Mouse (Mus musculus) adrenal gland, postnatal 25 days (tissue): Measurements from ENCODE around the gene Gsg1. TPM values are rescaled to one million over a fixed set of nuclear protein-coding genes. Genes with fewer than 3 reads are reported as not detected.
A peak's percentile ranks its signal among the peaks of the same experiment; 100 is the strongest.

Source experiments
- DNase-seq: peaks from one replicate; pipeline ENCODE4 v3.0.0; 2021; ENCODE audit warnings: mixed read lengths
- total RNA-seq: library from RNA; stranded (reverse); gene quantifications from 2 replicates; pipeline ENCODE4 v1.2.3, GENCODE M21; 2021

The Gsg1 gene
- total RNA-seq, 1 experiment from 2014 or later = not detected

- DNase-seq = no peak
Measured at GRCm38 (mm10) chr6:135260435-135260834, 6.3 kb upstream of the Gsg1 start.

GRCm38 (mm10) chr6:135252728-135253077, 1.4 kb downstream of the Gsg1 start:
- DNase-seq = peak; percentile 72

GRCm38 (mm10) chr6:135251849-135252727, 2.1 kb downstream of the Gsg1 start:
- DNase-seq = peak; percentile 10

DNA sequence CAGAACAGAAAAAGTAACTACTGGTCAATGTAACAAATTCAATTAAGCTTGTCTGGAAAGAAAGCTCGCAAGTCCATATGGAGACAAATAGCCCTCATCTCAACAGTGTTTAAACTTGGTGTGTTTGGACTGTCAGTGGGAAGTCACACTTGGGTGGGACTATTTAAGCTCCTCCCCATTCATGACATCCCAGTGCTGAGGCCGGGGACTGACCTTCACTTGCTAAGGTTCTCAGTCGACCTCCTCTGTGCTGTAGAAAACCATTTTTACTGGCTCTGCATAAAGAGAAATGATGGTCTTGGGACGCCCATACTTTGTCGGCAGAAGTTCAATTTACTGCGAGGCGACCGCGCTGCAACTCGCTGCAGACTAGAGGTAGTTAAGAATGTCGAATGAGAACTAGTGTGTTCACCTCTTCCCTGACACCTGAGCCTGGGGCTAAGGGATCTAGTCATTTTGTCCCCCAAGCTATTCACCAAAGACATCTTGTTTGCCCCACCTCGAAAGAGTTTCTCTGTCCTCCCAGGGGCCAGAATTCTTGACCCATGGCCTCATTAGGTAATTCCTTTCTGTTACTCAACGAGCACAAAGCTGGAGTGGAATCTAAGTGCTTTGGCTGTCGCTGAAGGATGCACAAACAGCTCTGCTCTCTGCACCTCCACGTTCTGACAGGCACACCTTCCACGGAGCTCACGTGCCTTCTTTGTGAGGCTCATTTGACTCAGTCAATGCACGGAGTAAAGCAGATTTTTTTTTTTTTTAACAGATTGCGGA, 3.0 kb downstream of the Gsg1 start:
- no peak for DNase-seq

GRCm38 (mm10) chr6:135249846-135250531, 4.2 kb downstream of the Gsg1 start:
- DNase-seq = peak; percentile 70

DNA sequence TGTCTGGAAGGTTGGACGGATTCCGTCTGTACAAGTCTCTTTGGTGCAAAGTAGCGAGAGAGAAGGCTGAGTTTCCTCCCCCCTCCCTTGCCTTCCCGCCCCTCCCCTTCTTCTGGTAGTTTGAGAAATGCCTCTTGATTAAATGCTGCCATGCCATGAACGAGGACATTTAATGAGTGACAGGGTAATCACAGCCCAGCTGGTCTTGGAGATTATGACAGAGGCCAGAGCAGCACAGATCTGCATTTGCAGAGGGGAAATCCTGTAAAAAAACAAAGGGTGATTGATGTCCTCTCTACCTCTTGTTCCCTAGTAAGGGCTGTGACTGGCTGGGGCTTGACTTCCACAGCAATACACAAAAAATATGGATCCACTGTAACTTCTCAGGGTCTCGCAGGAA, 6.3 kb downstream of the Gsg1 start:
- no peak for DNase-seq

- DNase-seq = no peak
Measured at GRCm38 (mm10) chr6:135245586-135245985, 8.6 kb downstream of the Gsg1 start.

DNA sequence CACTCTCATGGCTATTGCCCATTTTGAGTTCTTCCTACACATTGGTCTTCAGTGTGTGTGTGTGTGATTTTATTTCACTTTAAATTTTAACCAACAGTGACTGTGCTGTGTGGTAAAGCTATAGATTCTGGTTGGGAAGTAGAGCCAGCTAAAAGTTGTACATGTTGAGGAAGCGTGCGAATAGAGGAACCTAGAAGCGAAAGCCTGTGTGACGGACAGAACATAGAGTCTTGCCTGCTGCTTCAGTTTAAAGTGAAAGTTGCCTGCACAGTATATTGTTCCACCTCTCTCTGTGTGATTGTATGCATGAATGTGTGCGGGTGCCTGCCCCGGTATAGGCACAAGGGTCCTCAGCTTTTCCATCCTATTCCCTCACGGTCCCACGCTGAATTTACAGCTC, 13.8 kb downstream of the Gsg1 start:
- no peak for DNase-seq

DNA sequence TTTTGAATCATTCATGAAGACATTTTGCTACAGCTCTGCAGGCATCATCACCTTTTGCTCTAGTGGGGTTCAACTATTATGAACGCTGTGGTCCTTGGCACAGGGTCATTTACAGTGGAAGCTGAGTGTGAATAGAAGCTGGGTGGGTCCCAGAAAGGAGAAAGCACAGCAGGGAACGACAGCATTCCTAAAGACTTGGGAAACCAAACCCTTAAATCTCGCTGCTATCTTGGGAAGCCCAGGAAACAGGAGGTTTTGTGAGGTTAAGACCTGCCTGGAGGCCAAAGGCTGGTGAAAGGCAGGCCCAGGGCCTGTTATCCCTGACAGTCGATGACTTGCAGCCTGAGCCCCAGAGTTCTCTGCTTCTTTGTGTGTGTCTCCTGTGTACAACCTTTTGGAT, 15.9 kb downstream of the Gsg1 start:
- no peak for DNase-seq

DNA sequence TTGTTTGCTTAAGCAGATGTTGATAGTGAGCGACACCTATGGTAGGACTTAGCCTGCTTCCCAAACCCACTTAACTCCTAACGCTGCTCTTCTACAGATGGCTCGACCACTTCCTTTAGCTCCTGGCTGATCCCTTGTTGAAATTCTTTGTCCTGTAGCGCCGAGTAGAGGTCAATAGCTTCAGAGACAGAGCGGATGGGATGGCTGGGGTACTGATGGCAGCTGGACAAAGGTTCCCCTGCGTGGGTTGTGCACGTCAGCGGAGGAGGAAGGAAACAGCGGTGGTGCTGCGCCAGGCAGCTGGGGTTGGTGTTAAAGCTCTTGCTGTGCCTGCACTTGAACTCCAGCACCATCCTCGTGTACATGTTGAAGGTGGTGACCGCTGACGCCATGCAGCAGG, 16.8 kb downstream of the Gsg1 start:
- DNase-seq = no peak

DNA sequence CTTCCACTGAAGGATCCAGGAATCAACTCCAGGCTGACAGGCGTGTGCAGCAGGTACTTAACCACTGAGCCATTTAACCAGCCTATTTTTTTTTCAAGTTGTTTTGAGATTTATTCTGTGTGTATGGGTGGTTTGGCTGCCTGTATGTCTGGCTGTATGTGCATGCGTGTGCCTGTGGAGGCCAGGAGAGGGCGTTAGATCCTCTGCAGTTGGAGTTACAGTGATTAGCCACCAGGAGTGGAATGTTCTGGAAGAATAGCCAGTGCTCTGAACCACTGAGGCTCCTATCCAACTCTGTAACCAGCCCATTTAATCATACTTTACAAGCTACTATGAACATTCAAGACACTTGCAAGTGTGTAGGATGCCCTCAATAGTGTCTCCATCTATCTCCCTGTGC, 17.6 kb downstream of the Gsg1 start:
- no peak for DNase-seq

DNA sequence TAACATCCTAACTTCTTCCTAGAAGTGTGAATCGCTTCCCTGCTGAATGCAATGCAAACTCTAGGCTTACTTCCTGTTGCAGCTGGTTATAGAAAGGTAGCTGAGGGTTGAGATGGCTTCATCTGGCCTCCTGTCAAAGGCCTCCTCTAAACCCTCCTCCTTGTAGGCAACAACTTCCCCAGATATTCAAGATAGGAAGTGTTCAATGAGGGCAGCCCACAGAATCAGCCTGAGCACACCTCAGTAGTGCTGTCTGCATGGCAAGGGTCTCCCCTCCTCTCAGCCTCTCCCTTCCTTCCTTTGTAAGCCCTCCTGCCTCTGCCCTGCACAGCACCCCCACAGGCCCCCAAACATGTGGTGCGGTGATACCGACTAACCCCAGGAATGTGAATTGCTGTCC, 18.4 kb downstream of the Gsg1 start:
- no peak for DNase-seq

DNA sequence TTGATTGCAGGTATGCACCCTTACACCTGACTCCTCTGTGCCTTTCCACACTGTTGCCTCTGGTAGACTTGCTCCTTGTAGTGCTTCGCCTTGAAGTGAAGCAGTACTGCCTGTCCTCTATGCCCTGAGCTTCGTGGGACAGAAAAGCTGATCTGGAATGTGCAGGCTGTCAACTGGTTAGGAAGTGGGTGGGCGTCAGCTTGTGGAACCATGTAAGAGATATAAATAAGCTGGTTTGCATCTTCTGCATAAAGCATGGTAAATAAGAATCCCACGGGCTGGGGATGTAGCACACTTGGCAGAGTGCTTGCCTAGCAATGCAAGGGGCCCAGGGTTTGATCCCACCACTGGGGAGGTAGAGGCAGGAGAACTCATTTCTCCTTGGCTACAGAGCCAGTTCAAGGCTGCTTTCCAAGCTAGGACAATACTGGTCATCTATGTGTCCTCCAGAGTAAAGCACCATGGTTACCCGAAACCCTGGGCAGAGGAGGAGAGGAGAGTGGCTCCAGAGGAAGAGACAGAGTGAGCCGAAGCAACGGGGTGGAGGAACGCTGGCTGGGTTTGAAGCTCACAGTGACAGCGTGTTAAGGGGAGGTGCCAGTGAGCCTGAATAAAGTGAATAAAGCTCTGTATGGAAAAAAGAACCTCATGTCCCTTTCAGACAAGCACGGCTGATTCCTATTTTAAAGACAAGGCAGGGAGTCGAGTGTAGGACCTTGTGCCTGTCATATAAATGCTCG, 21.5 kb downstream of the Gsg1 start:
- DNase-seq = no peak

DNA sequence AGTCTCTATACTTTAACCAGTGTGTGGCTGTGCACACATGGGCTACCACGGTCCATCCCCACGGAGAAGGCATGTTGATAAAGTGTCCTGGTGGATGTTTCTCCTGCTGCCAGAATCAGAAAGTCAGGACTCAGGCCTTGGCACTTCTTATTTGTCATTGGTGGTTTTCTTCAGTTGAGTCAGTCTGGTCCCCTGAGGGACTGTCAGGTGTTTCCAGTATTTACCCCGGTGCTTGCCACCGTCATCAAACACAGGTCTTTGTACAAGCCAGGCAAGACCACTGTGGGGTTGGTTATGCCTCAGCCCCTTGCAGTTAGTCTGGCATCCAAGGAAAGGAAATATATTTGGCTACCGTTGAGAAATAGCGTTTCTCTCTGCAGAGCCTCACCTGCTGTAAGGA, 23.6 kb downstream of the Gsg1 start:
- DNase-seq = no peak

DNA sequence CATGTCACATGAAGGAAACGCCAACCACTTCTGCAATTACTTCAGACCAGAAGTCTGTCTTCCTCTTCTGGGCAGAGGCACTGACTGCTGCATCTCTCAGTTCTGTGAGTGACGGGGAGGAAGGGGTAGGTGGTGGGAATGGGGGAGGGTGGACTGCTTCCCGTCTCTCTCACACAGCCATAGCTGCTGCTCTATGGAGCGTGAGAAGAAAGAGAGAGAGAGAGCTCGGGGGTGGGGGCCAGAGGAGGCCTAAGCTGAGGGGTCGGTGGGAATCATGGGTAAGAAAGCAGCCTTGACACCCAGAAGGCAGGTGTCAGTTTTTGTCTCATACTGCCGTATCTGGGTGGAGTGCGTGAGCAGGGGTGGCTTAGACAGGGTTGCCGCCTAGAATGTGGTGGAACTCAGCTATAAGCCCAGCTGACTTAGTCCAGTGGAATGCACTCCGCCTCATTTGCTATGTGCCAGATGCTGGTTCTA, 25.6 kb downstream of the Gsg1 start:
- no peak for DNase-seq

GRCm38 (mm10) chr6:135223786-135224416, 30.2 kb downstream of the Gsg1 start:
- no peak for DNase-seq

DNA sequence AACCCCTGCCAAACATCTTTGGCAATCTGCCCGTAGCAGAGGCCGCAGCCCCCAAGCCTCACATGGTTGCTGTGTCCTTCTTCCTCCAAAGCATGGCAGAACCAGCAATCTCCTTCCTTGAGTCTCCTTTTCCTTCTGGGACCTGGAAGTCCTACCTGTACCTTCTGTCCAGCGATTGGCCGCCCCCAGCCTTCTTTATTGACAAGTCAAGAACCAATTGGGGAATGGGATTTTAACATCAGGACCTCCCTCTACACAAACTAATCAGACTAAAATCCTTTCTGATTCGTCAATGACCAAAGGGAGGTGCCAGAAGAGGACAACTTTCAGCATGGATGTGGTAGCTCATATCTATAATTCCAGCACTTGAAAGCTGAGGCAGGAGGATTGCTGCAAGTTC, 34.2 kb downstream of the Gsg1 start:
- DNase-seq = no peak

DNA sequence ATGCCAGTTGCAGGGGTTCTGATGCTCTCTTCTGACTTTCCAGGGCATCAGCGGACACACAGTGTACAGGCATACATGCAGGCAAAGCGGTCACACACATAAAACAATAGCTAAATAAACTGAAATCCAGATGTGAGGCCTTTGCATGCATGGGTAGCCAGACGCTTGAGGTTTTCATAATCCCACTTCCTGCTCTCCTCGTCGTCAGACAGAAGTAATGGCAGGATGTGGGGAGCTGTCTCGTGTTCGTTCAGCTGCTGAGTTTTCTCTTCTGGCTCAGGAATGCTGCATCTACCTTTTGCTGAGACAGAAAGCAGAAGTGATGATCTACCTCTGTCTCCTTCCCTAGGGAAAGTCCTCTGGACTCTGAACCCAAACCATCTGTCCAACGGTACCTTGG, 35.8 kb downstream of the Gsg1 start:
- DNase-seq = no peak

GRCm38 (mm10) chr6:135212666-135213065, 41.5 kb downstream of the Gsg1 start:
- DNase-seq = no peak

GRCm38 (mm10) chr6:135211169-135211568, 43.0 kb downstream of the Gsg1 start:
- DNase-seq = no peak

DNA sequence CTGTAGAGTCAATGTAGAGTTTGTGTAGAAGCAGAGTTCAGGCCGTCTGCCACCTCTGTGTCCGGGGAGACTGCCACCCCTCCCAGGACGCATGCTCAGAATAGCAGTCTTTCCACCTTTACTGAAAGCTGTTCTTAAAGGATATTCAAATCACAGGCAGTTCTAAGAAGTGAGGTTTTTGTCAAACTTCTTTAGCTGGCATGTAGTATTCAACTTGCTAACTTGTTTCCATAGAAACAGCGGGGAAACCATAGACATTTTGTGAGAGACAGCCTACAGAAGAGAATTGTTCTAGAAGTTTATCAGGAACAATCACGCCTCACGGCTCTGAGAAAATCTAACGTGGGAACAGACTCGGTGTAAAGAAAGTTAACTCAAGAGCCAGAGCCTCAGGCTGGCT, 47.2 kb downstream of the Gsg1 start:
- no peak for DNase-seq

- DNase-seq = no peak
Measured at GRCm38 (mm10) chr6:135205802-135206201, 48.3 kb downstream of the Gsg1 start.
